Mouse (Mus musculus) lung, embryonic 14.5 days (tissue): ENCODE results near the gene Clec1b. TPM values are rescaled to one million over a fixed set of nuclear protein-coding genes. Genes with fewer than 3 reads are reported as not detected.

ENCODE experiments used
- ATAC-seq: fragments of 200-750 bp; cut with Nextera tagmentation; 2 replicates; pipeline ENCODE4 v1.8.0; 2017; ENCODE audit warnings: mild to moderate bottlenecking, moderate TSS enrichment, moderate library complexity; ENCODE audit not compliant: insufficient read depth
- DNase-seq: peaks from one replicate; pipeline ENCODE4 v3.0.0-alpha.2; 2015
- H3K27ac ChIP-seq: fragments of 300-500 bp; sonication (generic); 2 replicates; pipeline ENCODE4 v1.5.1; 2014; ENCODE audit warnings: low read depth, mild to moderate bottlenecking, moderate library complexity
- H3K27me3 ChIP-seq: fragments of 300-500 bp; sonication (generic); 2 replicates; pipeline ENCODE4 v1.6.1; 2014; ENCODE audit warnings: low read length, control low read depth; ENCODE audit not compliant: insufficient read depth
- H3K36me3 ChIP-seq: fragments of 300-500 bp; sonication (generic); 2 replicates; pipeline ENCODE4 v1.6.1; 2014; ENCODE audit warnings: control low read depth; ENCODE audit not compliant: insufficient read depth
- H3K4me1 ChIP-seq: fragments of 300-500 bp; sonication (generic); 2 replicates; pipeline ENCODE4 v1.6.1; 2014; ENCODE audit warnings: antibody characterized with exemption, control low read depth; ENCODE audit not compliant: insufficient read depth
- H3K4me2 ChIP-seq: fragments of 300-500 bp; sonication (generic); 2 replicates; pipeline ENCODE4 v1.6.1; 2014; ENCODE audit warnings: mild to moderate bottlenecking
- H3K4me3 ChIP-seq: fragments of 300-500 bp; sonication (generic); 2 replicates; pipeline ENCODE4 v1.5.1; 2014; ENCODE audit warnings: low read depth, low read length
- H3K9ac ChIP-seq: fragments of 300-500 bp; sonication (generic); 2 replicates; pipeline ENCODE4 v1.6.1; 2014
- H3K9me3 ChIP-seq: fragments of 300-500 bp; sonication (generic); 2 replicates; pipeline ENCODE4 v1.6.1; 2016; ENCODE audit warnings: low read depth, low read length, control low read depth
- CTCF ChIP-seq: IDR thresholded peaks from 2 replicates; pipeline ENCODE4 v1.5.1; 2016; ENCODE audit warnings: antibody characterized with exemption, low read depth
- WGBS: fragments of 180-500 bp; shearing (Covaris S2); extraction: QIAGEN DNeasy Blood & Tissue Kit; methylation state at CpG from one replicate; pipeline ENCODE4 v1.1.7; 2014; 5-methylcytosine and 5-hydroxymethylcytosine counted together
- polyA plus RNA-seq: library from polyadenylated mRNA; unstranded; fragments of >200 nt; fragmentation: Nextera tagmentation; extraction: Ambion mirVana; gene quantifications from 2 replicates; pipeline ENCODE4 v1.2.1, GENCODE M21; 2014

The Clec1b gene
- polyA plus RNA-seq, 1 experiment from 2014 or later, result 3.7 TPM

DNA sequence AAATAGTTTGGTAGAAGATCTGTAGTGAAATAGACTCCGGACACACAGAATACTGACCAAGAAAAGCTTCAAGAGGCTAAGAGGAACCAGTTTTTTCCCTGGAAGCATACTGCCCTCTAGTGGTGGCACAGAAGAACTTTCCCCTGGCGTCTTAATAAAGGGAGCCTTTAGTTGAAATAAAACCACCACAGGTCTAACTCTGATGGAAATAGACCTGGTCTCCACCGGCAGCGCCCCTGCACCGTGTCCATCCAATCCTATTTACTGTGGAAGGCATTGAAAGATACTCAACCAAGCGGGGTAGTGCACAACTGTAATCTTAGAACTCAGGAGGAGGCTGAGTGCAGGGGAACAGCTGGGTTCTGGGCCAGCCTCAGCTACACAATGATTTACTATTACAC lies 31.1 kb upstream of the Clec1b start:
- no peak overlapping the region for H3K4me3 ChIP-seq
- no peak overlapping the region for H3K4me2 ChIP-seq
- H3K36me3 ChIP-seq, result no peaks in the 10 kb centered on the region
- TF ChIP-seq CTCF, result peak; percentile 88
- peak; percentile 90 for DNase-seq
- WGBS, result 7% methylated on average over 6 of the region's 6 CpGs
- H3K9me3 ChIP-seq, result no peaks in the 10 kb centered on the region
- H3K9ac ChIP-seq, result no peak overlapping the region
- no peaks in the 10 kb centered on the region for H3K27me3 ChIP-seq
- no peak overlapping the region for H3K27ac ChIP-seq
- peak; percentile 73 for ATAC-seq
- no peaks in the 10 kb centered on the region for H3K4me1 ChIP-seq

DNA sequence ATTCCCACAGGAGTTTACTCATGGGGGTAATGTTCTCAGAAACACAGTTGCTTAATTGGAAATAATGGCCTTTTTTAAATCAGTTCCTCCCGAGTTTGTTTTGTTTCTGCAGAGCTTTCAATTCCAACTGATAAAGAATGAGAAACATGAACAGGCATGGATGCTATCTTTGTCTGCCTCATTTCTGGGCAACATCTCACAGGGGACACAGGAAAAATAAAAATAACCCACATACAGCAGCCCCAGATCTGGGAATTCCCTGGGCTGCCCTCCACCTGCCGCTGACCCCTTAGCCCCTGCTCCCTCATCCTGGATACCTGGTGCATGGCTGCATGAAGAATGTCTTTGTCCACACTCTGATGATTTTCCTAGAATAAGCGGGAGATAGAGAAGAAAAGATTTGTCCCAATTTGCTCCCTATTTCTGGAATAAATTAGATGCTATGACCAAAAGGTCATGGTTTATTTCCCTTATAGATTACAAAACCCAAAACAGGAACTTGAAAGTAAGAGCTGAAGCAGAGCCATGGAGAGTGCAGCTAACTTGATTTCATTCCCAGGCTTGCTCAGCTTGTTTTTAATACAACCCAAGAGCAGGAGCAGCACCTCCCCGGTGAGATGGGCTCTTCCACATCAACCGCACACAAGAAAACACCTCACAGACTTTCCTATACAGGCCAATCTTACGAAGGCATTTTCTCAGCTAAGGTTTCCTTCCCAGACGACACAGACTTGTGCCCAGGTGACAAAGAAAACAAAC lies 27.5 kb upstream of the Clec1b start:
- no peak for TF ChIP-seq CTCF
- no peaks in the 10 kb centered on the region for H3K9me3 ChIP-seq
- H3K4me1 ChIP-seq, result no peaks in the 10 kb centered on the region
- H3K36me3 ChIP-seq, result no peaks in the 10 kb centered on the region
- H3K27me3 ChIP-seq, result no peaks in the 10 kb centered on the region
- H3K9ac ChIP-seq, result no peak overlapping the region
- ATAC-seq, result no peak
- no peak overlapping the region for H3K27ac ChIP-seq
- no peak overlapping the region for H3K4me2 ChIP-seq
- whole genome bisulfite sequencing, result 62% methylated on average over 7 of the region's 7 CpGs
- no peak for DNase-seq
- H3K4me3 ChIP-seq, result no peak overlapping the region

DNA sequence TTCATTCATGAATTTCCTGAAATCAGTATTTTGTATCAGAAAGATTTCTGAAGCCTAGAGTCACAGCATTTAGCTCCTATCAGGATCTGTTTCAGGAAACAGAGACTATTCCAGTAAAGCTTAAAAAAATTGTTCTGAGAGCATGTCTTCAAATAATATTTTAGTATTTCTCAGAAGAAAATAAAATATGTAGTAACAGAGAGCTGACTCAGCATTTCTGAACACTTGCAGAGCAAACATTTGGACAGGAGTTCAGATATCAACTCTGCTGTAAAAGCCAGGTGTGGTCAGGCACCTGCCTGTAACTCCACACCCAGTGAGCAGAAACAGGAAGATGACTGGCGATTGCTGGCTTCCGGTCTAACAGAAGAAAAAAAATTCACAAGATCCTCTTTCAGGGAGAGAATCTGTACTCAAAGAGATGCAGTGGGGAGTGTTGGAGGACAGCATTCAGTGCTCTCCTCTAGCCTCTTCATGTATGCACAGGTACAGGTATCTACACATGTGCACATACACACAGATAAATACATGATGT lies 22.1 kb upstream of the Clec1b start:
- 70% methylated on average over 2 of the region's 2 CpGs for WGBS
- H3K36me3 ChIP-seq, result no peaks in the 10 kb centered on the region
- TF ChIP-seq CTCF, result no peak

DNA sequence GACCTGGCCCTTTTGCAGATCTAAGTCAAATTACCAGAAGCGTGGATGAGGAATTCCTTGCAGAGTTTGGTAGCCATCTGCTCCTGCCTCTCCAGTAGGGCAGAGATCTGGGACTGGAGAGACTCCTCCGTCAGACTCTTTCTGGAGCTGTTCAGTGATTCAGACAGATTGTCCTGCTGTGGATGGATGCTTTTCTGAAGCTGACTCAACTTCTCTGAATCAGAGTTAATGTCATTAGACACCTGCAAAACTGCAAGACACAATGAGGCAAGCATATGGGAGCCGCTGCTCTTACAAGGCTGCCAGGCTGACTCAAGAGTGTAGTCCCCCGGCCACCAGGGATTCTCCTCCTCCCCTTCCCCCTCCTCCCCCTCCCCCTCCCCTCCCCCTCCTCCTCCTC lies 16.6 kb upstream of the Clec1b start:
- Histone ChIP-seq H3K36me3 (no peaks in the 10 kb centered on the region), H3K9me3 (no peaks in the 10 kb centered on the region), H3K27ac (no peak overlapping the region), H3K4me3 (no peak overlapping the region), H3K4me1 (no peaks in the 10 kb centered on the region), H3K27me3 (no peaks in the 10 kb centered on the region), H3K9ac (no peak overlapping the region), H3K4me2 (no peak overlapping the region)
- WGBS, result 59% methylated on average over 4 of the region's 4 CpGs
- DNase-seq, result no peak
- TF ChIP-seq CTCF, result no peak
- no peak for ATAC-seq

More for the DNA sequence above, 22.1 kb upstream of the Clec1b start:
- ATAC-seq, result no peak
- H3K4me2 ChIP-seq, result no peak overlapping the region
- H3K9ac ChIP-seq, result no peak overlapping the region
- no peaks in the 10 kb centered on the region for H3K9me3 ChIP-seq
- no peaks in the 10 kb centered on the region for H3K4me1 ChIP-seq
- H3K27ac ChIP-seq, result no peak overlapping the region
- DNase-seq, result no peak
- H3K4me3 ChIP-seq, result no peak overlapping the region
- no peaks in the 10 kb centered on the region for H3K27me3 ChIP-seq

DNA sequence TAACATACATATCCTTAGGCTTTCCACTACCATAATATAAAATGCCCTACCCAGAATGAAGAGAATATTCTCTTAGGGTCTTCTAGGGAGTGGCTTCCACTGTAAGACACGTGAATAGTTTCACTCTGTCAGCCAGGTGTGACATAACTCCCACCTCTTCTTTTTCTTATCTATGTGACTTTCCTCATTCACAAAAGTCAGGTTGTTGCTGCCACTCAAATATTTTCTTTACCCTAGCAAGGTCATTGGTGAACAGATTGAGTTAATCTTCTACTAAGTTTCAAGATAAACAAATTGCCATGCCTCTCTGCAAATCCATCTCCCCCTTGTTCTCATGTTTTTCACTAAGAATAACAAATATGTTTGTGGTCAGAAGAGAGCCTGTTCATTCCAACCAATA lies 15.4 kb upstream of the Clec1b start:
- Histone ChIP-seq H3K36me3 (no peaks in the 10 kb centered on the region), H3K9ac (no peak overlapping the region), H3K27ac (no peak overlapping the region), H3K4me3 (no peak overlapping the region), H3K9me3 (no peaks in the 10 kb centered on the region), H3K4me1 (0 out of 2 replicates have a peak, but pooled peaks cover 2% of the 10 kb centered on the region), H3K27me3 (no peaks in the 10 kb centered on the region), H3K4me2 (no peak overlapping the region)
- DNase-seq, result no peak
- TF ChIP-seq CTCF, result no peak
- ATAC-seq, result no peak
- WGBS, result 33% methylated on average over 1 of the region's 1 CpGs

DNA sequence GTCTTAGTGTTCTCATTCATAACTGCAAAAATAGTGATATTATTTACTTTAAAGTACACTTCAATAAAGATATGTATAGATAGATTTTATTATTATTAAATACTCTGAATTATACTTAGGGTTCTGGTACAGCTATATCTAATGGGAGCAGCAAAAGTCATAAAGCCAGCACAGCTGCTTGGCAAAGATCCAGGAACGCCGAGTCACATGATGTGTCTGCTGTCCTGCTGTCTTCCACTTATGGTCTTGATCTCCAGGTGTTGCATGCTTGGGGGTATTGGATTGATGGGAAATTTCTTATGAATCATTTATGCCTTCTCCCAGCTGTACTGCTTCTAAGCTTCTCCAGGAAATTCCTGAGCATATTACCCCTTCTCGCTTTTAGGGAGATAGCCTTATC lies 13.6 kb upstream of the Clec1b start:
- peak; percentile 54; the same call in 1 of the 2 replicates for ATAC-seq

DNA sequence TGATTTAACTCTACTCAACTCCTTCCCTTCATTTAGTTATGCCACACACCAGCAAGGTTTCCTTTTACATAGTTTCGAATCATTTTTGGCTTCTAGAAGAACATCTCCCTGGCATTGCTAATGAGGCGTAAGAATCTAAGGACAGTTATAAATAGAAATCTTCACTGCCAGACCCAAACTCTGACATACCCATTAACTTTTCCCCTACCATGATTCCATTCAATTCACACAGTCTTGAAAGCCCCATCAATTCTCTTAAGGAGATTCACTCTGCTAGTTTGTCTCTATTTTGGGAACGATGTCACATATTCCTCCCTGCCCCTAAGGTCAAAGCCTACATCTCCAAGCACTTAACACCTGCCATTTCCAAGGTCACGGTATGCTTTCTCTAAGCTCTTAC lies 12.1 kb upstream of the Clec1b start:
- ATAC-seq, result no peak
- Histone ChIP-seq H3K4me1 (0 out of 2 replicates have a peak, but pooled peaks cover 3% of the 10 kb centered on the region), H3K36me3 (no peaks in the 10 kb centered on the region), H3K9me3 (no peaks in the 10 kb centered on the region), H3K4me3 (no peak overlapping the region), H3K4me2 (no peak overlapping the region), H3K27me3 (no peaks in the 10 kb centered on the region), H3K9ac (no peak overlapping the region), H3K27ac (no peak overlapping the region)
- DNase-seq, result no peak
- WGBS, result 80% methylated on average over 4 of the region's 4 CpGs
- no peak for TF ChIP-seq CTCF

More for the DNA sequence above, 13.6 kb upstream of the Clec1b start:
- H3K9me3 ChIP-seq, result no peaks in the 10 kb centered on the region
- peak; percentile 43 for DNase-seq
- H3K27ac ChIP-seq, result no peak overlapping the region
- no peak for TF ChIP-seq CTCF
- no peaks in the 10 kb centered on the region for H3K27me3 ChIP-seq
- H3K4me3 ChIP-seq, result no peak overlapping the region
- no peaks in the 10 kb centered on the region for H3K36me3 ChIP-seq
- H3K4me2 ChIP-seq, result no peak overlapping the region
- 0 out of 2 replicates have a peak, but pooled peaks cover 3% of the 10 kb centered on the region for H3K4me1 ChIP-seq
- WGBS, result 36% methylated on average over 3 of the region's 3 CpGs
- no peak overlapping the region for H3K9ac ChIP-seq
